Mouse (Mus musculus): ENCODE measurements around the gene Sec14l1. TPM values are rescaled to one million over a fixed set of nuclear protein-coding genes. Genes with fewer than 3 reads are reported as not detected.

The Sec14l1 gene
- total RNA-seq, 2 experiments from 2014 or later = 216 to 234 TPM

- DNase-seq (ENCODE audit: extremely low spot score in 1 of 2, low spot score in 1 of 2) = no peak
Measured at GRCm38 (mm10) chr11:117176900-117177299, 61.9 kb downstream of the Sec14l1 start.

- peak; percentile 85 to 98 for DNase-seq (ENCODE audit: extremely low spot score in 1 of 2, low spot score in 1 of 2)
Measured at GRCm38 (mm10) chr11:117177303-117177979, 62.5 kb downstream of the Sec14l1 start.

GRCm38 (mm10) chr11:117179902-117180301 lies 64.9 kb downstream of the Sec14l1 start:
- no peak for DNase-seq (ENCODE audit: extremely low spot score in 1 of 2, low spot score in 1 of 2)

- DNase-seq (ENCODE audit: extremely low spot score in 1 of 2, low spot score in 1 of 2) = no peak
Measured at GRCm38 (mm10) chr11:117182808-117183207, 67.8 kb downstream of the Sec14l1 start.

GRCm38 (mm10) chr11:117183299-117183698 lies 68.3 kb downstream of the Sec14l1 start:
- DNase-seq (ENCODE audit: extremely low spot score in 1 of 2, low spot score in 1 of 2) = no peak

GRCm38 (mm10) chr11:117183841-117184240 lies 68.9 kb downstream of the Sec14l1 start:
- DNase-seq (ENCODE audit: extremely low spot score in 1 of 2, low spot score in 1 of 2) = no peak

- no peak for DNase-seq (ENCODE audit: extremely low spot score in 1 of 2, low spot score in 1 of 2)
Measured at GRCm38 (mm10) chr11:117185076-117185933, 70.3 kb downstream of the Sec14l1 start.

- no peak for DNase-seq (ENCODE audit: extremely low spot score in 1 of 2, low spot score in 1 of 2)
Measured at GRCm38 (mm10) chr11:117191524-117191923, 76.6 kb downstream of the Sec14l1 start.

- no peak for DNase-seq (ENCODE audit: extremely low spot score in 1 of 2, low spot score in 1 of 2)
Measured at GRCm38 (mm10) chr11:117194475-117194937, 79.5 kb downstream of the Sec14l1 start.

- no peak for DNase-seq (ENCODE audit: extremely low spot score in 1 of 2, low spot score in 1 of 2)
Measured at GRCm38 (mm10) chr11:117195616-117196015, 80.6 kb downstream of the Sec14l1 start.

GRCm38 (mm10) chr11:117196681-117197080 lies 81.7 kb downstream of the Sec14l1 start:
- DNase-seq (ENCODE audit: extremely low spot score in 1 of 2, low spot score in 1 of 2) = no peak

GRCm38 (mm10) chr11:117198122-117198521 lies 83.2 kb downstream of the Sec14l1 start:
- DNase-seq (ENCODE audit: extremely low spot score in 1 of 2, low spot score in 1 of 2) = no peak

- DNase-seq (ENCODE audit: extremely low spot score in 1 of 2, low spot score in 1 of 2) = no peak
Measured at GRCm38 (mm10) chr11:117199282-117200175, 84.6 kb downstream of the Sec14l1 start, which contains the start of gene Sept9. Gene Sept9 (plus strand): TSS chr11:117199661.

GRCm38 (mm10) chr11:117201846-117202245 lies 86.9 kb downstream of the Sec14l1 start:
- DNase-seq (ENCODE audit: extremely low spot score in 1 of 2, low spot score in 1 of 2) = no peak

- no peak for DNase-seq (ENCODE audit: extremely low spot score in 1 of 2, low spot score in 1 of 2)
Measured at GRCm38 (mm10) chr11:117204606-117205005, 89.6 kb downstream of the Sec14l1 start.

- no peak for DNase-seq (ENCODE audit: extremely low spot score in 1 of 2, low spot score in 1 of 2)
Measured at GRCm38 (mm10) chr11:117205042-117205441, 90.1 kb downstream of the Sec14l1 start.

GRCm38 (mm10) chr11:117205447-117205846 lies 90.5 kb downstream of the Sec14l1 start:
- no peak for DNase-seq (ENCODE audit: extremely low spot score in 1 of 2, low spot score in 1 of 2)

GRCm38 (mm10) chr11:117207436-117207835 lies 92.5 kb downstream of the Sec14l1 start:
- DNase-seq (ENCODE audit: extremely low spot score in 1 of 2, low spot score in 1 of 2) = no peak

GRCm38 (mm10) chr11:117208151-117208673 lies 93.2 kb downstream of the Sec14l1 start:
- DNase-seq (ENCODE audit: extremely low spot score in 1 of 2, low spot score in 1 of 2) = no peak

Measured in layer of hippocampus, postnatal 25 days (tissue).